Mouse (Mus musculus): ENCODE measurements around the gene Nudt7.

Gene Nudt7

DNA sequence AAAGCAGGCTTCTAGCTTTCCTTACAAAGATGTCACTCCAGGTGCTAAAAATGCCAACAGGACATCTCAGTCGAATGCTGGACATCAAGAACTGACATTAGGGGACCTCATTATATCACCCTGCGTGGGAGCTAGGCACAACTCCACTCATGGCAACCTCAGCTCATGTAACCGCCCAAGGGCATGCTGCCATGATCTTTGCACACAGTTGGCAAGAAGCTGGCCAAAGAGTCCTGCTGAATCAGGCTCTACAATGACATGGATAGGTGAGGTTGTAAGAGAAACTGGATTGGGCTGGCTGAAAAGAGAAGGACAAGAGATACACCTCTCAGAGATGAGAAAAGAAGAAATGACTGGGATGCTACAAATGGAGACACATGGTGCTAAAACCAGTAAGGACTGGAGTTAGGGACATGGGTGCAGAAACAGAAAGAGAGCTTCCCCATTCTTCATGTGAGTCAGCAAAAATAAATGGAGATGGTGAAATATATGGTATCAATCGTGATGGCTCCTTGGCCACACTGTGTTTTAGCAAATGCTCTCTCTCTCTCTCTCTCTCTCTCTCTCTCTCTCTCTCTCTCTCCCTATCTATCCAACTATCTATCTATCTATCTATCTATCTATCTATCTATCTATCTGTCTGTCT lies 10.4 kb downstream of the Nudt7 start:
- no peak for DNase-seq

- no peak for DNase-seq
Measured at GRCm38 (mm10) chr8:114153311-114154045, 20.1 kb downstream of the Nudt7 start.

GRCm38 (mm10) chr8:114158586-114158985 lies 25.2 kb downstream of the Nudt7 start:
- no peak for DNase-seq

GRCm38 (mm10) chr8:114159666-114160065 lies 26.3 kb downstream of the Nudt7 start:
- DNase-seq: no peak

DNA sequence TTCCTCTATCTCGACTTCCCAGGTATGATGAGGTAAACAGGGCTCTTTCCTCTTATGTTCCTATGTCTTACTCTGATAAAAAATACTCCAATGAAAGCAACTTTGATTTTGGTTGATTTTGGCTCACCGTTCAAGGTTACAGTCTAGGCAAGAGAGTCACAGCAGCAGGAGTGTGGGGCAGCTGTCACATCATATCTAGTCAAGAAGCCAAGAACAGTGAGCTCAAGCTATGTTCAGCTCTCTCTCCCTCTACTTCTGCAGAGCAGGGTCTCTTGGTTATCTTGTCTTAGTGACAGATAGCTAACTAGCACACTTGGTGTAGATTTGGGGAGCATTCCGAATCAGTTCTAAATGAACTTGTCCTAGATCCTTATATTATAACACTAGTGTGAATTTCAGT lies 30.5 kb downstream of the Nudt7 start:
- no peak for DNase-seq

- DNase-seq: no peak
Measured at GRCm38 (mm10) chr8:114164444-114165096, 31.2 kb downstream of the Nudt7 start.

DNA sequence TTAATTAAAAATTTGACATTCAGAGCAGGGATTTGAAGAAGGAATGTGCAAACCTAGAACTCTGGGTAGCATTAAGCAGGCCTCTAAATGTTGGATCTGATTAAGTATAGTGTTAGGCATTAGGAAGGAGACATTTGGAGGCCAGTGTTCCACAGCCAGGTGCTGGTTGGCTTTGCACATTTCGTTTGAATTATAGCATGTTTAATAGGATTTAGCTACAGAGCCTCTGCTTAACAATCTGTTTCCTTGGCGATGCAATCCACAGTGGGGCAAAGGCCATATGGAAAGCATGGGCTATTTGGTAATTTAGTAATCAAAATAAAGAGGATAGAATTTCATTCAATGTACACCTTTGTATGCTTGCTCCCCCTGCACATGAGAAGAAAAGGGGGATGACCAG lies 32.4 kb downstream of the Nudt7 start:
- no peak for DNase-seq

DNA sequence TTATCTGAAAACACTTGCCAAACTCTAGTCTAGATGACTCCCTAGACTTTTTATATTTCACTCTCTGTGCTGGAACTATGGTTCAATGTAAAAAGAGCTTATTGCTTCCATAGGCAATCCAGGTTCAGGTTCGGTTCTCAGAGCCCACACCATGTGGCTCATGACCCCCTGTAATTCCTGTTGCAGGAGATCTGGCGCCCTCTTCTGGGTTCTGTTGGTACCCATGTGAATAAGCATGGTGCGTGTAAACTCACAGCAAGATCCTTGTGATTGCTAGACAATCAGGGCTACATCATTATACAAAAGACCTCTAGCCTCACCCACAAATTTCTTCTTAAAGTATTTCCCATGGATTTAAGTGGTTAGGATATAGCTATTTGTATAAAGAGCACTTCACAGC lies 43.4 kb downstream of the Nudt7 start:
- no peak for DNase-seq

DNA sequence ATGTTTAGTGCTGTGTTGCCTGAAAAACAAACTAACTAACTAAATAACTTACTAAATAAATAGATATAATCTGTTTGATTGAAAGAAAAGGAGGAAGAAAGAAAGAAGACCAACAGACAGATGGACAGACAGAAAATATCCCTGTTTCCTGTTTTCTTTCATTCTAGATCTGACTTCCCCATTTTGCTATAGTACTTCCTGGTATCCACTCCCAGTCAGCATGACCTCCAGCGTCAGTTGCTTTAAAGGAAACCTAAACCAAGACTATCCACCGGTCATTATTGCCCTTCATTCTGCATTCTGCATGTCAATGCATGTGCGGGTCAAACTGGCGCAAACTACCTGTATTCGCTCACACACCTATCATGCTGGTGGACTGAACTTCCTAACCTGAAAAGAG lies 60.0 kb downstream of the Nudt7 start:
- DNase-seq: no peak

GRCm38 (mm10) chr8:114198990-114199389 lies 65.6 kb downstream of the Nudt7 start:
- no peak for DNase-seq
